Mouse (Mus musculus): Measurements from ENCODE around the gene Il6.
A peak's percentile ranks its signal among the peaks of the same experiment; 100 is the strongest.
"Not testable (repeated sequence)": the region's sequence is repeated elsewhere in the genome, so short reads cannot be mapped to it uniquely, and the experiment has no call there.

Il6 gene

GRCm38 (mm10) chr5:30012726-30013503, at the start of gene Il6:
TSS of gene Il6 (plus strand) at chr5:30013114.
- peak; percentile 90 for DNase-seq (ENCODE audit: low spot score)

GRCm38 (mm10) chr5:29963488-29963887, 49.4 kb upstream of the Il6 start:
- no peak for DNase-seq (ENCODE audit: low spot score)

DNA sequence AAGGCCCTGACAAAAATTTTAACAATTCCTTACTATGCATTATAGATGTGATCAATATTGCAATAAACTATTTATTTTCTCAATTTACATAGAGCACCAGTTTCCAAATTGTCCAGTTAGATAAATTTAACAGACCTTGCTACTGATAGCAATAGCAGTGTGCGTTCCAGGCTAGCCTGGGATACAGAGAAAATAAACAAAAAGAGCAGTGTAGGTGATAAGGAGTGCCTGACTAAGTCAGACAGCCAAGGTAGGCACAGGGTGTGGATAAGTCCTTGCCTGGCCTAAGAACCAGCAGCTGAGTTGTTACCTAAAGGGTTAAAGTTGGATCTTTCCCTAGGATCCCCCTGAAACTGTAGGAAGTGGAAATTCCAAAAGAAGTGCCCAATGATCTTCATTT, 42.7 kb upstream of the Il6 start:
- DNase-seq (ENCODE audit: low spot score) = no peak

DNA sequence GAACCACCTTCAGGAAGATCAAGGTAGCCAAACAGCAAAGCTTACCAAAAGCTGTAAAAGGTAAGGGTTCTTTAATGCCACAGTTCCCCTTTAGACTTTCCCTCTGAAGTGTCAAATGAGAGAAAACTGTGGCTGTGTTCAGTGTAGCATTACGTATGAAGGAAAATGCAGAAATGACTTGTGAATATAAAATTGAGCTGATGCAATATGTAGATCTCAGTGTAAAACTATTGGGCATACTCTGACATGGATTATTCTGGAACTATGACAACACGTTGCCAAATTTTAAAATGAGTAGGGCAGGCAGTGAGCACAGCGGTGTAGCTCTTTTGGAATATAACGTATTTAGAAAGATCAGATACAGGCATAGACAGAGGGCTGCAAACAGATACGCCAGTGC, 40.1 kb upstream of the Il6 start:
- no peak for DNase-seq (ENCODE audit: low spot score)

- DNase-seq (ENCODE audit: low spot score) = no peak
Observed at GRCm38 (mm10) chr5:29973533-29973932, 39.4 kb upstream of the Il6 start.

GRCm38 (mm10) chr5:29974115-29974514, 38.8 kb upstream of the Il6 start:
- no peak for DNase-seq (ENCODE audit: low spot score)

GRCm38 (mm10) chr5:29993583-29993982, 19.3 kb upstream of the Il6 start:
- DNase-seq (ENCODE audit: low spot score) = no peak

DNA sequence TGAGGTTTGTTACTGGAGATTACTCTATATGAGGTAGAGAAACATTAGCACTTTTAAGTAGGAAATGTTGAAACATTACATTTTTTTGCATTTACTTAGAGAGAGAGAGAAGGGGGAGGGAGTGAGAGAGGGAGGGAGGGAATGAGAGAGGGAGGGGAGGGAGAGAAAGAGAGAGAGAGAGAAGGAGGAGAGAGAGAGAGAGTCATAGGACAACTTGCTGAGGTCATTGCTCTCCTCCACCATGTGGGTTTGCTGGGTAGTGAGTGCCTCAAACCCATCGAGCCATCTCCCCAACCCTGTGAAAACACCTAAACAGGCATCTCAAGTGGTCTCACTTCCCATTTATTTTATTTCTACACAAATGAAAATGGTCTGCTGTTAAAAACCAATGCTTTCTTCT, 18.6 kb upstream of the Il6 start:
- no peak for DNase-seq (ENCODE audit: low spot score)

- DNase-seq (ENCODE audit: low spot score) = no peak
Observed at GRCm38 (mm10) chr5:29997351-29997750, 15.6 kb upstream of the Il6 start.

DNA sequence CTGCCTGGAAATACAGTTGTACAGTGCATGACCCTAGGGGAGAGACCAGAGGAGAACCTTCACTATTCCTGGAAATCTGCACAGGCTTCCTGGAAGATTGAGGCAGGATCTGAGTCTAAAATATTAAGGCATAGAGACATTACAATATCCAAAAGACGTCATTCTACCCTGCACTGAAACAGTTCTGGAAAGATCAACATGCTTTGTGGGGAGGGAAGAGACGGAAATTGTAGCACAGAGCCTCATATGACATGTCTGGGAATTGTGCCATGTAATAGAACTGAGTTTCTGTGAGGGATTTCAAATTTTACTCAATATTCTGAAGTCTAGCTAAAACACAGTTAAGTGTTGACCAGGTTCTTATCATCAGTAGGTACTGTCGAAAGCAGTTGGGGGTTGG, 12.0 kb upstream of the Il6 start:
- no peak for DNase-seq (ENCODE audit: low spot score)

DNA sequence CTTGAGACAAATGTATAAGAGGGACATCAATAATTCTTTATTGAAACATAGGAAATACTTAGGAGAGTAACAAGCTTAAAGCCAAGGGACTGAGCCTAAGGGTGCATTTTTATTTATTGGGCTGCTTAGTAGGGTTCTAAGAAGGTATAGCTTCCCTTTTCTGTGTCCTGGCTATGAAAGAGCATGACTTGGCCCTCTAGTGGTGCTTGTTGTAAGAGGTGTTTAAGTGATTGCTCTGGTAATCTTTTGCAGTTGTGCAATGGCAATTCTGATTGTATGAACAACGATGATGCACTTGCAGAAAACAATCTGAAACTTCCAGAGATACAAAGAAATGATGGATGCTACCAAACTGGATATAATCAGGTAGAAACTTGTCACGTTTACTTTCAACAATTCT, 1.7 kb downstream of the Il6 start:
- peak; percentile 33 for DNase-seq (ENCODE audit: low spot score)

- DNase-seq (ENCODE audit: low spot score) = not testable (repeated sequence)
Observed at GRCm38 (mm10) chr5:30035862-30036261, 22.9 kb downstream of the Il6 start.

GRCm38 (mm10) chr5:30037111-30037510, 24.2 kb downstream of the Il6 start:
- not testable (repeated sequence) for DNase-seq (ENCODE audit: low spot score)

DNA sequence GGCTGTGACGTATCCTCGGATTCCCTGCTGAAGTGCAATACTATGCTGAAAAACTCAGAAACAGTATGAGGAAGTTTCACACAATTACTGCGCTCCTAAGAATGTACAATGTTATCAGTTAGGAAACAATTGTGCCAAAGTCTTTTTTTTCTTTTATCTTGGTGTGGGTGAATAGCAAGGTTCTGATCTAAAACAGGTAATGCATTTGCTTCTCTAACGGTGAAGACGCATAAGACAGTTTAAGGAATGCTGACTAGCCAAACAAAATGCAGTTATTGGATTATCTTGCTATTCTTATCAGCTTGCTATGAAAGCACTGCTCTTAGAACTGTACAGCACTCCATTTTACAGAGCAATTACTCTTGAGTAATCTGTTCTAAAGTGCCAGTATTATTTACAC, 26.4 kb downstream of the Il6 start:
- not testable (repeated sequence) for DNase-seq (ENCODE audit: low spot score)

GRCm38 (mm10) chr5:30039841-30040240, 26.9 kb downstream of the Il6 start:
- DNase-seq (ENCODE audit: low spot score) = not testable (repeated sequence)

- no peak for DNase-seq (ENCODE audit: low spot score)
Observed at GRCm38 (mm10) chr5:30058216-30058731, 45.4 kb downstream of the Il6 start.

- DNase-seq (ENCODE audit: low spot score) = not testable (repeated sequence)
Observed at GRCm38 (mm10) chr5:30059607-30060006, 46.7 kb downstream of the Il6 start.

DNA sequence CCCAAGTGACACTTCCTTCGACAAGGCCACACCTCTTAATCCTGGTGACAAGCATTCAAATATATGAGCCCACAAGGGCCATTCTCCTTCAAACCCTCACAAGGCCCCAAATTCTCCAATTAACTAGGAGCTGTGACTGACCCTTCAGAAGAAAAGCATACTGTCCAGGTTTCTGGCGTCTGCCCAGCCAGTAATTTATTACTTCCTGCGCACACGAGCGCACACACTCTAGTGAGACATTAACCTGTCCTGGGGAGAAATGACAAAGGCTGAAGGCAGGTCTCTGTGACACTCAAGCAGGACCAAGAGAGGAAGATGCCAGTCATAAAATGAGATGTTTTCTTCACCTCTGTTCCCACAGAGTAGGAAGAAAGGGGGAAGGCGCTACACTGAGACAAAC, 54.8 kb downstream of the Il6 start:
- DNase-seq (ENCODE audit: low spot score) = no peak
